Mouse (Mus musculus) limb, embryonic 14.5 days (tissue): ENCODE results near the gene Gm20388. TPM values are rescaled to one million over a fixed set of nuclear protein-coding genes. Genes with fewer than 3 reads are reported as not detected.

Experiments used
- ATAC-seq: fragments of 200-750 bp; cut with Nextera tagmentation; 2 replicates; pipeline ENCODE4 v1.8.0; 2017; ENCODE audit warnings: low read depth, moderate number of reproducible peaks, moderate TSS enrichment; ENCODE audit not compliant: low FRiP score
- DNase-seq: peaks from one replicate; pipeline ENCODE4 v3.0.0-alpha.2; 2015; ENCODE audit warnings: low spot score
- H3K27ac ChIP-seq: fragments of 300-500 bp; sonication (generic); replicated peaks from 2 replicates; pipeline ENCODE4 v1.5.1; 2014; ENCODE audit warnings: low read depth, mild to moderate bottlenecking, low read length, moderate library complexity, mixed read lengths
- H3K27me3 ChIP-seq: fragments of 300-500 bp; sonication (generic); 2 replicates; pipeline ENCODE4 v1.6.1; 2014; ENCODE audit warnings: low read length, mixed read lengths; ENCODE audit not compliant: control insufficient read depth, insufficient read depth
- H3K36me3 ChIP-seq: fragments of 300-500 bp; sonication (generic); 2 replicates; pipeline ENCODE4 v1.6.1; 2014; ENCODE audit warnings: mild to moderate bottlenecking, low read length, moderate library complexity, mixed read lengths; ENCODE audit not compliant: control insufficient read depth, insufficient read depth
- H3K4me1 ChIP-seq: fragments of 300-500 bp; sonication (generic); 2 replicates; pipeline ENCODE4 v1.6.1; 2014; ENCODE audit warnings: antibody characterized with exemption, low read length, mixed read lengths; ENCODE audit not compliant: control insufficient read depth, insufficient read depth
- H3K4me2 ChIP-seq: fragments of 300-500 bp; sonication (generic); replicated peaks from 2 replicates; pipeline ENCODE4 v1.6.1; 2014; ENCODE audit warnings: low read depth, mild to moderate bottlenecking, low read length, moderate library complexity; ENCODE audit not compliant: severe bottlenecking
- H3K4me3 ChIP-seq: fragments of 300-500 bp; sonication (generic); replicated peaks from 2 replicates; pipeline ENCODE4 v1.5.1; 2014; ENCODE audit warnings: low read length
- H3K9ac ChIP-seq: fragments of 300-500 bp; sonication (generic); 2 replicates; pipeline ENCODE4 v1.6.1; 2014; ENCODE audit warnings: mild to moderate bottlenecking, low read depth, low read length, moderate library complexity; ENCODE audit not compliant: severe bottlenecking
- H3K9me3 ChIP-seq: fragments of 300-500 bp; sonication (generic); 2 replicates; pipeline ENCODE4 v1.6.1; 2016; ENCODE audit warnings: low read length; ENCODE audit not compliant: control insufficient read depth
- POLR2A ChIP-seq: fragments of 200-500 bp; IDR thresholded peaks from 2 replicates; pipeline ENCODE4 v1.8.0; 2012; ENCODE audit warnings: inconsistent platforms, mild to moderate bottlenecking, moderate library complexity, borderline replicate concordance; ENCODE audit not compliant: insufficient read depth, insufficient read length; ENCODE audit errors: extremely low read depth
- WGBS: fragments of 180-500 bp; shearing (Covaris S2); extraction: QIAGEN DNeasy Blood & Tissue Kit; methylation state at CpG from one replicate; pipeline ENCODE4 v1.1.7; 2014; 5-methylcytosine and 5-hydroxymethylcytosine counted together
- polyA plus RNA-seq, 2 experiments: library from polyadenylated mRNA; depleted of rRNA in 1 of 2; stranded (reverse) in 1 of 2; unstranded in 1 of 2; fragments of >200 nt; fragmentation: Nextera tagmentation in 1 of 2; extraction: Ambion mirVana in 1 of 2; gene quantifications; 2 replicates each; pipeline versions ENCODE4 v1.2.1 to v1.2.3; 2012 to 2014

Gm20388 gene
- polyA plus RNA-seq, 2 experiments, result 1.9 to 49.9 TPM

GRCm38 (mm10) chr8:121511751-121512150 lies 1601.1 kb downstream of the Gm20388 start:
- no peak overlapping the region for H3K4me3 ChIP-seq
- peaks cover 4% of the 10 kb centered on the region; the same call in 1 of the 2 replicates for H3K4me1 ChIP-seq
- no peak overlapping the region for H3K4me2 ChIP-seq
- no peak for ATAC-seq
- H3K9ac ChIP-seq, result no peak overlapping the region
- TF ChIP-seq POLR2A, result no peak
- no peaks in the 10 kb centered on the region for H3K27me3 ChIP-seq
- 47% methylated on average over 9 of the region's 9 CpGs for WGBS
- no peak for DNase-seq
- H3K27ac ChIP-seq, result no peak overlapping the region
- no peaks in the 10 kb centered on the region for H3K9me3 ChIP-seq
- H3K36me3 ChIP-seq, result no peaks in the 10 kb centered on the region

DNA sequence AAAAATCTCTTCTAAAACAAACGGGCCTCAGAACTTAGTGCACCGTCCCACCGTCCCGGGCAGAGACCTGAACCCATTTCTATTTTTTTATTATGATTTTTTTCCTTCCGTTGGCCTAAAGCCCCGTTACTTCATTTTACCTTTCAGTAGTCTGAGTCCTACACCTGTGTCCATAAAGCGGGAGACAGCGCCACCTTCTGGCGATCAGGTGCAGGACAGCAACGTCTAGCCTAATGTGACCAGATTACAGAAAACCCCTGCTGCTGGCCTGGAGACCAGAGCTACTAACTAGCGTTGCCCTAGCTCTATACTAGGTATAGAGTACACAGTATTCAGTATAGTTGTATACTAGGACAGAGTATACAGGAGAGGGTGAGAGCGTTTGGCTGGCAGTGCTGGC lies 1602.8 kb downstream of the Gm20388 start:
- Histone ChIP-seq H3K27ac (no peak overlapping the region), H3K27me3 (no peaks in the 10 kb centered on the region), H3K4me1 (peaks cover 4% of the 10 kb centered on the region; the same call in 1 of the 2 replicates), H3K9me3 (no peaks in the 10 kb centered on the region), H3K9ac (no peak overlapping the region), H3K4me2 (no peak overlapping the region; the same call in 1 of the 2 replicates), H3K36me3 (no peaks in the 10 kb centered on the region), H3K4me3 (no peak overlapping the region)
- ATAC-seq, result peak; percentile 79; the same call in 1 of the 2 replicates
- no peak for TF ChIP-seq POLR2A
- 5% methylated on average over 12 of the region's 12 CpGs for WGBS
- DNase-seq, result peak; percentile 81

DNA sequence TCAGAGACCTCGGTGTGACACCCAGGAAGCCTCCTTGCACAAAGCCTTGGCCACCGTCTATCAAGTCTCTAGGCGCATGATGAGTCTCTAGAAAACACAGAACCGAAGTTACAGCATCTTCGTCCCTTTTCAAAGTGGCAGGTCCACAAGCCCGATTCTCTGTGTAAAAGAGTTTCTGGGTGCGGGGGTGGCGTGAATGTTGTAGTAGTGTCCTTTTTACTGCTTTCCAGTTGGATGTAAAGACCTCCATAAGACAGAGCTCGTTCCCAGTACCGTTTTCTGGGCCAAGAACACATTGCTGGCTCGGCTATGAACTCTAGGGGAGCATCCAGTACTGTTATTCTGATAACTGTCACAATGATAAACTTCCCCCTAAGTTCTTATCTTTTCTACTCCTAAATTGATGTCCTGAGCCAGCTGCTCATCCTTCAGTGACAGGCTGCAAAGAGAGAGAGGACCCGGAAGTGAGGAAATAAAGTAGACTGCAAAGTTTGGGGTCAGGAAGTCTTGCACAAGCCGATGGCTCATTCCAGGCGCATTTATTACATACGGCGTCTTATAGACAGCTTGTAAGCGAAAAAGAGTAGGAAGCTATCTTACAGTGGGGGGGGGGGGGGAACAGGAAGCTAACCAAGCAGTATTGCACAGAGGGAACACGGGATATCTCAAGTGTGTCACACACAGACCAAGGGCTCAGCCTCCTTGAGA lies 1614.6 kb downstream of the Gm20388 start:
- Histone ChIP-seq H3K4me3 (no peak overlapping the region), H3K27me3 (no peaks in the 10 kb centered on the region), H3K9me3 (no peaks in the 10 kb centered on the region), H3K4me2 (no peak overlapping the region), H3K9ac (no peak overlapping the region), H3K4me1 (peaks cover 5% of the 10 kb centered on the region; the same call in 1 of the 2 replicates), H3K27ac (no peak overlapping the region), H3K36me3 (no peaks in the 10 kb centered on the region)
- DNase-seq (no peak), ATAC-seq (no peak)
- TF ChIP-seq POLR2A, result no peak
- 81% methylated on average over 17 of the region's 18 CpGs for WGBS

DNA sequence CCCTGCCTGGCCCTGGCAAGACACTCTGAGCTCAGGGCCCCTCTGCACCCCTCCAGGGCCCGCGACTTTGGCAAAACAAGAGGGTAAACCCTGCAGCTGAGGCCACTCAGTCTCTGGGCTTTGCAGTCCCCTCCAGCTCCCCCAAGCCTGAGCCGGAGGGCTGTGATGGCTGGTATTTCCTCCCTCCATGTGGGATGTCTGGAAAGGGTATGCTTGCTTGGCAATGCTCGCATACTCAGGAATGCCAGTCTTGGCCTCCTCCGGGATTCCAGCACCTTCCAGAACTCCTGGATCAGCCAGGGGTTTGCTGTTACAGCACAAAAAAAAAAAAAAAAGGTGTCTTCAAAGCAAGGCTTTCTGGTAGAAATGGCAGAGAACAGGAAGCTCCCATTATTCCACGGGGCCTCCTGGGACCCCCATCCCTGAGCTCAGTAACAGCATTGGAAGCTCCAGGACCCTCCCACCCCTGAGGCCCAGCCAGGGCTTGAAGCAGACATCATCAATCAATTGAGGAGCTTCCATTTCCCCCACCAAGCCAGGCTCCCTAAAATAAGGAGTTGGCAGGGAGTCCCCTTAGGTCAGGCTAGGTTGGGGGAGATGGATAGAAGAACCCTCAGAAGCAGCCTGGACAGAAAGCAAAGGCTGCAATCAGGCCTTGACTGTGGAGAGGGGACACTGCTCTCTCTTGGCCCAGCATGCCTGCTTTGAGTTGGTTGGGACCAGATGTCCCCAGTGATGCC lies 1616.3 kb downstream of the Gm20388 start:
- peak overlapping the region; percentile 55; the same call in 1 of the 2 replicates for H3K27ac ChIP-seq
- H3K4me3 ChIP-seq, result no peak overlapping the region
- TF ChIP-seq POLR2A, result no peak
- DNase-seq, result peak; percentile 42
- WGBS, result 33% methylated on average over 5 of the region's 6 CpGs
- H3K4me1 ChIP-seq, result peaks cover 5% of the 10 kb centered on the region; the same call in 1 of the 2 replicates
- no peaks in the 10 kb centered on the region for H3K9me3 ChIP-seq
- no peaks in the 10 kb centered on the region for H3K36me3 ChIP-seq
- H3K4me2 ChIP-seq, result no peak overlapping the region
- H3K27me3 ChIP-seq, result no peaks in the 10 kb centered on the region
- ATAC-seq, result peak; percentile 70; the same call in 1 of the 2 replicates
- H3K9ac ChIP-seq, result no peak overlapping the region

DNA sequence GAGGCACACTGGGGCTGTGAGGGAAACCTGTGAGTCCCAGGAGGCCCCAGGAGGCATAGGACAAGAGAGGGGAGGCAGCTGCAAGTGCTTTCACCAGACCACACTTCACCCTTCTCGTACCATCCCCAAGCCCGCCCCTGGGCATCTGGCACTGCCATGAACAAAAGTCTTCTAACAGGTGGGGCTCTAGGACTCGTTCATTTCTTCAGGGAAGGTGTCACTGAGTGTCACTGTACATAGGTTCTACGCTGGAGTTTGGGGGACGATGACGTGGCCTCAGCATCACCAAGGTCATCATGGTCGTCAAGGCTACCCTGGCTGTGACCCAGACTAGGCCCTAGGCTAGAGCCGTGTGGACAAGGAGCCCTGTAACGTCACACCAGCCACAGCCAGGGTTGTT lies 1617.1 kb downstream of the Gm20388 start:
- Histone ChIP-seq H3K36me3 (no peaks in the 10 kb centered on the region), H3K27me3 (no peaks in the 10 kb centered on the region), H3K9ac (no peak overlapping the region), H3K4me1 (peaks cover 5% of the 10 kb centered on the region; the same call in 1 of the 2 replicates), H3K4me3 (no peak overlapping the region), H3K4me2 (no peak overlapping the region), H3K9me3 (no peaks in the 10 kb centered on the region), H3K27ac (no peak overlapping the region)
- no peak for TF ChIP-seq POLR2A
- WGBS, result 86% methylated on average over 9 of the region's 9 CpGs
- no peak for DNase-seq
- ATAC-seq, result no peak
